Mouse (Mus musculus): ENCODE data around the gene Hectd4. TPM values are rescaled to one million over a fixed set of nuclear protein-coding genes. Genes with fewer than 3 reads are reported as not detected.
"Not testable (repeated sequence)": the region's sequence is repeated elsewhere in the genome, so short reads cannot be mapped to it uniquely, and the experiment has no call there.

Hectd4 gene
- total RNA-seq, 2 experiments from 2014 or later, result 13.7 to 13.8 TPM

GRCm38 (mm10) chr5:121280456-121280855 is 60.4 kb downstream of the Hectd4 start:
- H3K27ac ChIP-seq, result no peak overlapping the region
- no peak overlapping the region for H3K4me3 ChIP-seq
- intact Hi-C loops (cut with DNase I), result no loop called here
- DNase-seq, result no peak
- no peak for TF ChIP-seq CTCF (IDR thresholded peaks at IDR 0.05)

- intact Hi-C loops (cut with DNase I), result no loop called here
- no peak for DNase-seq
- Histone ChIP-seq H3K4me3 (no peak overlapping the region), H3K27ac (no peak overlapping the region)
- no peak for TF ChIP-seq CTCF (IDR thresholded peaks at IDR 0.05)
Observed at GRCm38 (mm10) chr5:121283051-121283450, 63.0 kb downstream of the Hectd4 start.

GRCm38 (mm10) chr5:121284816-121285215 is 64.8 kb downstream of the Hectd4 start:
- no peak overlapping the region for H3K27ac ChIP-seq
- TF ChIP-seq CTCF (IDR thresholded peaks at IDR 0.05), result no peak
- H3K4me3 ChIP-seq, result no peak overlapping the region
- intact Hi-C loops (cut with DNase I), result no loop called here
- no peak for DNase-seq

GRCm38 (mm10) chr5:121287213-121287612 is 67.2 kb downstream of the Hectd4 start:
- no peak overlapping the region for H3K4me3 ChIP-seq
- DNase-seq, result no peak
- TF ChIP-seq CTCF (IDR thresholded peaks at IDR 0.05), result no peak
- H3K27ac ChIP-seq, result no peak overlapping the region
- intact Hi-C loops (cut with DNase I), result no loop called here

GRCm38 (mm10) chr5:121290289-121290688 is 70.3 kb downstream of the Hectd4 start:
- intact Hi-C loops (cut with DNase I), result no loop called here
- Histone ChIP-seq H3K4me3 (no peak overlapping the region), H3K27ac (no peak overlapping the region)
- TF ChIP-seq CTCF (IDR thresholded peaks at IDR 0.05), result no peak
- DNase-seq, result no peak

- TF ChIP-seq CTCF (IDR thresholded peaks at IDR 0.05), result no peak
- no peak for DNase-seq
- intact Hi-C loops (cut with DNase I), result no loop called here
- Histone ChIP-seq H3K4me3 (no peak overlapping the region), H3K27ac (no peak overlapping the region)
Observed at GRCm38 (mm10) chr5:121292309-121293165, 72.5 kb downstream of the Hectd4 start.

- no peak overlapping the region for H3K4me3 ChIP-seq
- DNase-seq, result no peak
- no peak overlapping the region for H3K27ac ChIP-seq
- TF ChIP-seq CTCF (IDR thresholded peaks at IDR 0.05), result no peak
- intact Hi-C loops (cut with DNase I), result no loop called here
Observed at GRCm38 (mm10) chr5:121305009-121305408, 85.0 kb downstream of the Hectd4 start.

GRCm38 (mm10) chr5:121307620-121308019 is 87.6 kb downstream of the Hectd4 start:
- no peak for TF ChIP-seq CTCF (IDR thresholded peaks at IDR 0.05)

GRCm38 (mm10) chr5:121311576-121311975 is 91.6 kb downstream of the Hectd4 start:
- Histone ChIP-seq H3K27ac (no peak overlapping the region), H3K4me3 (no peak overlapping the region)
- DNase-seq, result no peak
- intact Hi-C loops (cut with DNase I), result no loop called here
- TF ChIP-seq CTCF (IDR thresholded peaks at IDR 0.05), result no peak

More at GRCm38 (mm10) chr5:121307620-121308019, 87.6 kb downstream of the Hectd4 start:
- H3K4me3 ChIP-seq, result no peak overlapping the region
- no peak for DNase-seq
- intact Hi-C loops (cut with DNase I), result no loop called here
- H3K27ac ChIP-seq, result no peak overlapping the region

GRCm38 (mm10) chr5:121313764-121314474 is 93.9 kb downstream of the Hectd4 start:
- H3K4me3 ChIP-seq, result no peak overlapping the region
- H3K27ac ChIP-seq, result no peak overlapping the region
- intact Hi-C loops (cut with DNase I), result no loop called here
- no peak for TF ChIP-seq CTCF (IDR thresholded peaks at IDR 0.05)
- no peak for DNase-seq

- Histone ChIP-seq H3K4me3 (no peak overlapping the region), H3K27ac (no peak overlapping the region)
- no peak for TF ChIP-seq CTCF (IDR thresholded peaks at IDR 0.05)
- intact Hi-C loops (cut with DNase I), result no loop called here
- no peak for DNase-seq
Observed at GRCm38 (mm10) chr5:121326079-121326805, 106.2 kb downstream of the Hectd4 start.

- TF ChIP-seq CTCF (IDR thresholded peaks at IDR 0.05), result no peak
- Histone ChIP-seq H3K27ac (peak overlapping the region; percentile 3; the same call in 1 of the 2 replicates), H3K4me3 (peak overlapping the region; percentile 22)
Observed at GRCm38 (mm10) chr5:121329333-121330058, 109.5 kb downstream of the Hectd4 start.

GRCm38 (mm10) chr5:121330154-121330816 is 110.3 kb downstream of the Hectd4 start:
- DNase-seq; intact Hi-C loops (cut with DNase I); H3K4me3 ChIP-seq: not testable (repeated sequence)
- peak overlapping the region; percentile 57; the same call in 1 of the 2 replicates for H3K27ac ChIP-seq

More at GRCm38 (mm10) chr5:121329333-121330058, 109.5 kb downstream of the Hectd4 start:
- intact Hi-C loops (cut with DNase I), result no loop called here
- peak; percentile 51 for DNase-seq
